Mouse (Mus musculus) lung, postnatal 0 days (tissue): ENCODE data around the gene Synj2. TPM values are rescaled to one million over a fixed set of nuclear protein-coding genes. Genes with fewer than 3 reads are reported as not detected.

Source experiments
- ATAC-seq: fragments of 200-750 bp; cut with Nextera tagmentation; 2 replicates; pipeline ENCODE4 v1.8.0; 2017; ENCODE audit warnings: moderate library complexity
- DNase-seq: peaks from one replicate; pipeline ENCODE4 v3.0.0-alpha.2; 2016; ENCODE audit warnings: low spot score
- H3K27ac ChIP-seq: fragments of 300-500 bp; sonication (generic); 2 replicates; pipeline ENCODE4 v1.5.1; 2014; ENCODE audit warnings: antibody characterized with exemption, mild to moderate bottlenecking, low read length, mixed read lengths
- H3K27me3 ChIP-seq: fragments of 300-500 bp; sonication (generic); replicated peaks from 2 replicates; pipeline ENCODE4 v1.6.1; 2014; ENCODE audit warnings: low read length, mixed read lengths; ENCODE audit not compliant: insufficient read depth
- H3K36me3 ChIP-seq: fragments of 300-500 bp; sonication (generic); 2 replicates; pipeline ENCODE4 v1.6.1; 2014; ENCODE audit warnings: low read length, mixed read lengths; ENCODE audit not compliant: insufficient read depth
- H3K4me1 ChIP-seq: fragments of 300-500 bp; sonication (generic); 2 replicates; pipeline ENCODE4 v1.6.1; 2014; ENCODE audit warnings: antibody characterized with exemption, low read depth, low read length, mixed read lengths; ENCODE audit not compliant: insufficient read depth
- H3K4me2 ChIP-seq: fragments of 300-500 bp; sonication (generic); replicated peaks from 2 replicates; pipeline ENCODE4 v1.6.1; 2014; ENCODE audit warnings: low read depth, mild to moderate bottlenecking, low read length, moderate library complexity, mixed read lengths
- H3K4me3 ChIP-seq: fragments of 300-500 bp; sonication (generic); 2 replicates; pipeline ENCODE4 v1.5.1; 2014; ENCODE audit warnings: low read depth, low read length
- H3K9ac ChIP-seq: fragments of 300-500 bp; sonication (generic); replicated peaks from 2 replicates; pipeline ENCODE4 v1.6.1; 2014; ENCODE audit warnings: low read depth, mild to moderate bottlenecking
- H3K9me3 ChIP-seq: fragments of 300-500 bp; sonication (generic); 2 replicates; pipeline ENCODE4 v1.6.1; 2016; ENCODE audit warnings: low read length, mixed read lengths
- CTCF ChIP-seq: IDR thresholded peaks from 2 replicates; pipeline ENCODE4 v1.5.1; 2016; ENCODE audit warnings: antibody characterized with exemption, mild to moderate bottlenecking
- EP300 ChIP-seq: IDR thresholded peaks from 2 replicates; pipeline ENCODE4 v1.6.1; 2016; ENCODE audit warnings: antibody characterized with exemption, mild to moderate bottlenecking, control low read depth
- WGBS: fragments of 180-500 bp; shearing (Covaris S2); extraction: QIAGEN DNeasy Blood & Tissue Kit; methylation state at CpG from one replicate; pipeline ENCODE4 v1.1.7; 2014; 5-methylcytosine and 5-hydroxymethylcytosine counted together
- polyA plus RNA-seq: library from polyadenylated mRNA; unstranded; fragments of >200 nt; fragmentation: Nextera tagmentation; extraction: Ambion mirVana; gene quantifications from 2 replicates; pipeline ENCODE4 v1.2.1, GENCODE M21; 2015

Gene Synj2
- polyA plus RNA-seq, 1 experiment from 2014 or later: 2.1 TPM

GRCm38 (mm10) chr17:5994606-5995005 lies 53.5 kb downstream of the Synj2 start:
- ATAC-seq: peak; percentile 24; the same call in 1 of the 2 replicates
- no peak overlapping the region for H3K9ac ChIP-seq
- H3K27me3 ChIP-seq: no peaks in the 10 kb centered on the region
- H3K27ac ChIP-seq: no peak overlapping the region
- no peak overlapping the region for H3K4me3 ChIP-seq
- H3K9me3 ChIP-seq: no peaks in the 10 kb centered on the region
- no peaks in the 10 kb centered on the region for H3K36me3 ChIP-seq
- no peaks in the 10 kb centered on the region; the same call in 1 of the 2 replicates for H3K4me1 ChIP-seq
- 61% methylated on average over 6 of the region's 6 CpGs for WGBS
- H3K4me2 ChIP-seq: no peak overlapping the region
- DNase-seq: peak; percentile 44
- TF ChIP-seq EP300 (no peak), CTCF (no peak)

DNA sequence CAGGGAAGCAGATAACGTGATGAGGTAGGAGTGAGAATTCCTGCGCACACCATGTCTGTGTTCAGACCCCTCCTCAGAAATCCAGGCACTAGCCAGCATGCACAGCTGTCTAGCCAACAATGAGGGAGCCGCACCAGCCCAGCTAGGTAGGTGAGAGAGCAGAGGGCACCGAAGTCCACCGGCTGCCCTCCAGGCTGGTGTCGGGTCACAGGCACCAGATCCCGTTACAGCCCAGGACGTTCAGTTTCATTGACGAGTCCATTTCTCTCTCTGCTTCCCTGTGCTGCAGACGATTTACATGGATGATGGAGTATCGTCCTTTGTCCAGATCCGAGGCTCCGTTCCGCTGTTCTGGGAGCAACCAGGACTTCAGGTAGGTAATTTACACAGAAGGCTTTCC lies 55.5 kb downstream of the Synj2 start:
- no peak overlapping the region for H3K4me3 ChIP-seq
- no peak overlapping the region for H3K9ac ChIP-seq
- no peak overlapping the region for H3K4me2 ChIP-seq
- H3K9me3 ChIP-seq: no peaks in the 10 kb centered on the region
- ATAC-seq (no peak), DNase-seq (no peak)
- H3K27me3 ChIP-seq: no peaks in the 10 kb centered on the region
- H3K27ac ChIP-seq: no peak overlapping the region
- TF ChIP-seq EP300 (no peak), CTCF (no peak)
- 80% methylated on average over 14 of the region's 14 CpGs for WGBS
- H3K36me3 ChIP-seq: no peaks in the 10 kb centered on the region
- no peaks in the 10 kb centered on the region; the same call in 1 of the 2 replicates for H3K4me1 ChIP-seq

GRCm38 (mm10) chr17:5997380-5998234 lies 56.5 kb downstream of the Synj2 start:
- no peak overlapping the region for H3K4me2 ChIP-seq

GRCm38 (mm10) chr17:5998235-5998500 lies 57.1 kb downstream of the Synj2 start:
- Histone ChIP-seq H3K36me3 (no peaks in the 10 kb centered on the region), H3K27ac (no peak overlapping the region), H3K4me3 (no peak overlapping the region), H3K4me2 (no peak overlapping the region), H3K9ac (no peak overlapping the region), H3K9me3 (no peaks in the 10 kb centered on the region), H3K4me1 (no peaks in the 10 kb centered on the region; the same call in 1 of the 2 replicates), H3K27me3 (no peaks in the 10 kb centered on the region)
- ATAC-seq (no peak), DNase-seq (no peak)
- no peak for TF ChIP-seq CTCF
- TF ChIP-seq EP300: no peak

More at GRCm38 (mm10) chr17:5997380-5998234, 56.5 kb downstream of the Synj2 start:
- TF ChIP-seq EP300 (no peak), CTCF (no peak)
- H3K36me3 ChIP-seq: no peaks in the 10 kb centered on the region
- H3K4me3 ChIP-seq: no peak overlapping the region
- H3K9ac ChIP-seq: no peak overlapping the region
- H3K27ac ChIP-seq: no peak overlapping the region
- ATAC-seq (peak; percentile 35), DNase-seq (peak; percentile 29)
- no peaks in the 10 kb centered on the region for H3K9me3 ChIP-seq
- H3K27me3 ChIP-seq: no peaks in the 10 kb centered on the region
- 50% methylated on average over 16 of the region's 16 CpGs for WGBS
- H3K4me1 ChIP-seq: no peaks in the 10 kb centered on the region; the same call in 1 of the 2 replicates

GRCm38 (mm10) chr17:5999039-5999543 lies 58.0 kb downstream of the Synj2 start:
- Histone ChIP-seq H3K4me2 (no peak overlapping the region), H3K9ac (no peak overlapping the region), H3K27ac (no peak overlapping the region), H3K4me3 (no peak overlapping the region), H3K4me1 (no peaks in the 10 kb centered on the region; the same call in 1 of the 2 replicates), H3K27me3 (no peaks in the 10 kb centered on the region), H3K36me3 (no peaks in the 10 kb centered on the region), H3K9me3 (no peaks in the 10 kb centered on the region)
- ATAC-seq (peak; percentile 56), DNase-seq (peak; percentile 27)
- TF ChIP-seq CTCF (no peak), EP300 (no peak)
- WGBS: 60% methylated on average over 5 of the region's 5 CpGs

- H3K27me3 ChIP-seq: no peaks in the 10 kb centered on the region
- no peak overlapping the region for H3K4me3 ChIP-seq
- no peak overlapping the region for H3K9ac ChIP-seq
- DNase-seq (no peak), ATAC-seq (no peak)
- peaks cover 5% of the 10 kb centered on the region; the same call in 1 of the 2 replicates for H3K4me1 ChIP-seq
- no peak overlapping the region for H3K27ac ChIP-seq
- no peaks in the 10 kb centered on the region for H3K36me3 ChIP-seq
- WGBS: 73% methylated on average over 8 of the region's 8 CpGs
- no peak overlapping the region for H3K4me2 ChIP-seq
- H3K9me3 ChIP-seq: no peaks in the 10 kb centered on the region
- TF ChIP-seq EP300: no peak
- TF ChIP-seq CTCF: no peak
Measured at GRCm38 (mm10) chr17:6000864-6001319, 59.8 kb downstream of the Synj2 start.
